Mouse (Mus musculus) right cerebral cortex, adult 2 months (tissue): Measurements from ENCODE around the gene Prdm10.
A peak's percentile ranks its signal among the peaks of the same experiment; 100 is the strongest.

Experiments used
- DNase-seq, 2 experiments: peaks; one replicate each; pipeline ENCODE4 v3.0.0; 2021 to 2022; ENCODE audit warnings: low spot score in 2 of 2

The Prdm10 gene

DNA sequence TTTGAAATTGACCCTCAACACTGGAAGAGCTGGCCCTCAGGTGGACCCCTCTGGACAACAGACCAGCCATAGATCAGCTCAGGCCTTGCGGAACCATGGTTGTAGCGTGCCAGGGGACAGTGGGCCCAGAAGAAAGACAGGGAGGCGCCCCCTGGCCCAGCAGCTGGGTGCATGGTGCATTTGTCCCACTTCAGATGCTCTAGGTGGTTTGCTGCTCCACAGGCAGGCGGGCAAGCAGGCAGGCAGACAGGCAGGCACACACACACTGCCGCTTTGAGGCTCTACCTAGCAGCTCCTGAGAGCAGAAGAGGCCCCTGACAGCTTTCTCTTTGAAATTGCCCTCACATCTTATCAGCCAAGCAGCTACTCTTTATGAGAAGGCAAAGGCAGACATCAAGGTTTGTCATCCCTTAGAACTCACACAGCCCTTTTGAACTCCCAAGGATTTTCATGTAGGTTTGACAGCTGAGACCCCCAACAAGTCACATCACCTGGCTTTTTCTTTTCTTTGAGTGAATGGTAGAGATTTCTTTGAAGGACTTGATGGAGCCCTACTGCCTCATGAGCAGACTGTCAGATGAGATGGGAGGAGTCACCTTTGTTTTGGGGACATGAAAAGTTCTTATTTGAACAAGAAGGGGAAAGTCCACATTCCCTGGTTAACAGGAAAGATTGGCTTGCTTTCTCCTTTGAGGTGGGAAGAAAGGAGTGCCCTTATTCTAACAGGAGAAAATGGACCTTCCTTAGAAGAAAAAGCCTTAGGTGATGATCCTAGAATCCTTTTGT lies 21.4 kb downstream of the Prdm10 start:
- DNase-seq, result no peak

- no peak for DNase-seq
Measured at GRCm38 (mm10) chr9:31304358-31304757, 24.0 kb downstream of the Prdm10 start.

GRCm38 (mm10) chr9:31305117-31305516 lies 24.8 kb downstream of the Prdm10 start:
- DNase-seq, result no peak

GRCm38 (mm10) chr9:31305807-31306206 lies 25.5 kb downstream of the Prdm10 start:
- DNase-seq, result no peak

- DNase-seq, result no peak
Measured at GRCm38 (mm10) chr9:31307232-31307631, 26.9 kb downstream of the Prdm10 start.

DNA sequence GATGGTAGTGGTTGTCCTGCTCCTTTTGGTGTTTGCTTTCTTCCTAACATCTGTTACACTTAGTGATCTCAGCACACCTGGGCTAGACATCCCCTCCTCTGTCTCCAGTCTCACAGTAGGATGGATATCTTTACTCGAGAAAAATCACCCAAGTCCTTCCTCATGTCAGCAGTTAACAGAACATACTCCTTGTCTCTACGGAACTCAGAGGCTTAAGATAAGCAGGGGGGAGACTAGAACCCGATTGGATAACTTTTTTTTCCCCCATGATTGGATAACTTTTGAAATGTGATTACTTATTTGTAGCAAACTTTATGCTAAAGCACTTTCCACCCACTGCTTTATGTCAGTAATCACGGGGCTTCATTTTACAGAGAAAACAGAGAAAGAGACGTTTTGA lies 28.7 kb downstream of the Prdm10 start:
- DNase-seq, result no peak

DNA sequence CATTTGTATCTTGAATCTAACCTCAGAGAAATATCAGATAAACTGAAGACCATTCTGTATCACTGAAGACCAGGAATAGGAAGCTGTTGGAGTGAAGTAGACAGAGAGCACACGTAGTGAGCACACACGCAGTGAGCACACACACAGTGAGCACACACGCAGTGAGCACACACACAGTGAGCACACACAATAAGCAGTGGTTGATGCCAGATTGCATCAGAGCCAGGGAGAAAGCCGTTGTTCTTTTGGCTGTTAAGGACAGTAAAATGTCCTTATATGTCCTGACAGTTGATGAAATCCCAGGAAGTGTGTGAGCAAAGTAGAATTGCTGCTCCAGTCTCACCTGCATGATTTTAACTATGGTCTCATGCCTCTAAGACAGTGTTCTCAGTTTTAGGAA lies 30.3 kb downstream of the Prdm10 start:
- DNase-seq, result no peak

- no peak for DNase-seq
Measured at GRCm38 (mm10) chr9:31313876-31314275, 33.5 kb downstream of the Prdm10 start.

GRCm38 (mm10) chr9:31315983-31316382 lies 35.6 kb downstream of the Prdm10 start:
- DNase-seq, result peak; percentile 23 to 24

DNA sequence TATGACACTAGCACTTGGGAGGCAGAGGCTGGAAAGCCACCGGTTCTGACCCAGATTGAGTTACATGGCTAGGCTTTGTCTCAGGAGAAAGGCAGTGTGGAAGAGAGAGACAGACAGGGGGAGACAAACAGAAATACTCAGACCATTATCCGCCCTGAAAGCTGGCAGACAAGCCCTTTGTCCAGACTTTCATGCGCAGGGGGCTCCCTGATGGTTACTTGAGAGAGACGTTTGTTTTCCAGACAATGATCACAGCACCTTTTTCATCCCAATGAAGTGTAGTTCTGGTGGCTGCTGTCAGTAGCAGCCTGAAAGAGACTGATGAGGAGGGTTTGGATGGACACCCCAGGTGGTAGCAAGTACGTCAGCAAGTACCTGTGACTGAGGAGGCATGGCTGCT lies 38.6 kb downstream of the Prdm10 start:
- no peak for DNase-seq

DNA sequence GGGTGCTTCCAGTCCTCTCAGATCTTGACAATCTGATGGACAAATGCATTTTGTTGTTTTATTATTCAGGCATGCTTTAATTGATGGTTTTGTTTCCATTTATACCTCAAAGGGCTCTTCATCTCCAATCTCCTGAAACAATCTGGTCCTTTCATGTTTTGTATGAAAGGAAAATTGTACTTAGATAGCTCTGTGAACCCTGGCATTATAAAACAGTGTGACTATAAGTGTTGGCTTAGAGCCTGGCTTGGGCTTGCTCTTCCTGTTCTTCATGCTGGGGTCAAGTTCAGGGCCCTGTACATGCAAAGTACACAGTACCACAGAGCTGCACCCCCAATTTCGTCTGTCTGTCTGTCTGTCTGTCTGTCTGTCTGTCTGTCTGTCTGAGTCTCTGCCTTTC lies 40.4 kb downstream of the Prdm10 start:
- DNase-seq, result no peak

GRCm38 (mm10) chr9:31321526-31321925 lies 41.2 kb downstream of the Prdm10 start:
- DNase-seq, result no peak

DNA sequence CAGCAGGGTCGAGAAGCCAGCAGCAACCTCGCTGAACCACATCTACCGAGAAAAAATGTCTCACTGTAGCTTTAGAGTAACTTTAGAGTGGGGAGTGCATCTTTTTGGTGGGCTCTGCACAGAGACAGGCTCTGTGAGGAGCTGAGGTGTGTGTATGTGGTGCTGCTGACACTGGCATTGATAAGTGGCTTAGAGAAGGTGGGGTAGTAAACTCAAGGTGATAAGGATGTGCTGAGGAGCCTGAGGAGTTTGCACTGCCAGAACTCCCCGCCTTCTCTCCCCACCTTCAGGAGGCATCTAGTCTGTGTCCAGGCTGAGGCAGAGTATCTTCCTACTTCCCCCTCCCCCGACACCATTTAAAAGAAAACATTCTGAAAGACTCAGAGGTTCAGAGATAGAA lies 41.8 kb downstream of the Prdm10 start:
- no peak for DNase-seq

DNA sequence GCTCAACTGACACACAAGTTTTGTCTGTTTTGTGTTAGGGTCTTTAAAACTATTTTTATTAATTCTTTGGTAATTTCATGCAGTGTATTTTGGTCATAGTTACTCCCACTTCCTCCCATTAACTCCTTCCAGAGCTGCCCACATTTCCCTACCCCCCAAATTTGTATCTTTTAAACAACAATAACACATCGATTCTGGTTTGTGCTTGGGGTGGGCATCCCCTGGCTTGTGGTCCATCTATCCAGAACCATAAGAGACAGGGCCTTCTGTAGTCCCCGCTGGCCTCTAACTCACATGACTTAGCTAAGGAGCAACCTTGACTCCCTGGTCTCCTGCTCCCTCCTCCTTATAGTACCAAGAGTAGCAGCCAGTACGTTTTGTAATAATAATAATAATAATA lies 50.5 kb downstream of the Prdm10 start:
- DNase-seq, result no peak

GRCm38 (mm10) chr9:31331246-31331645 lies 50.9 kb downstream of the Prdm10 start:
- peak; percentile 81 to 84 for DNase-seq

DNA sequence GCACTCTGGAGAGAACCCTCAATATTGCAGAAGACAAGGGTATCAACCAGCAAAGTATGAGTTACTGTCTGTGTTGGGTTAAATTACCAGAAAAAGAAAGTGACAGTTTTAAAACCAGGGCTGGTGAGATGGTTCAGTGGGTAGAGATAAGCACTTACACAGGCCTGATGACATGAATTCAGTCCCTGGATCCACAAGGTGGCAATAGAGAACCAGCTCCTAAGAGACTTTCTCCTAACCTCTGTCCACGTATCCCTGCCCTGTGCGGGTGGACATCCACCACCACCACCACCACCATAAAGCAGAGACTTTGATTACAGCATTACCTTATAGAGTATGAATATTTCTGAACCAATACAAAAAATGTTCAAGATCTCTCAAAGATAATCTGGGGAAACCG lies 51.6 kb downstream of the Prdm10 start:
- DNase-seq, result no peak

GRCm38 (mm10) chr9:31332826-31333225 lies 52.5 kb downstream of the Prdm10 start:
- no peak for DNase-seq

DNA sequence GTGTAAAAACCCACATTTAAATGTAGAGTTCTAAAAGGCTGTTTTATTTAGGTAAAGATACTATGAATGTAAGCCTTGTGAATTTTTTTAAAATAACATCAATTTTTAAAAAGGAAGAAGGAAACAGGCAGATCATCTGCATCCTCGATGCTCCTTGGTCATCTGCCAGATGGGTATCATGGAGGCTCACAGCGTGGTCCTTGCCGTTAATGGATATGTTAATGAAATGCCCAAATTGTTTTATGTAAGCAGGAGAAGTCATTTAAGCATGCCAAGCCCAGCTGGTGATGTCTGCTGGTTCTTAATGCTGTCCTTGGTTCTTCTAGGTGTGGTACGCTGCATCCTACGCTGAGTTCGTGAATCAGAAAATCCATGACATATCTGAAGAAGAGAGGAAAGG lies 54.7 kb downstream of the Prdm10 start:
- no peak for DNase-seq

DNA sequence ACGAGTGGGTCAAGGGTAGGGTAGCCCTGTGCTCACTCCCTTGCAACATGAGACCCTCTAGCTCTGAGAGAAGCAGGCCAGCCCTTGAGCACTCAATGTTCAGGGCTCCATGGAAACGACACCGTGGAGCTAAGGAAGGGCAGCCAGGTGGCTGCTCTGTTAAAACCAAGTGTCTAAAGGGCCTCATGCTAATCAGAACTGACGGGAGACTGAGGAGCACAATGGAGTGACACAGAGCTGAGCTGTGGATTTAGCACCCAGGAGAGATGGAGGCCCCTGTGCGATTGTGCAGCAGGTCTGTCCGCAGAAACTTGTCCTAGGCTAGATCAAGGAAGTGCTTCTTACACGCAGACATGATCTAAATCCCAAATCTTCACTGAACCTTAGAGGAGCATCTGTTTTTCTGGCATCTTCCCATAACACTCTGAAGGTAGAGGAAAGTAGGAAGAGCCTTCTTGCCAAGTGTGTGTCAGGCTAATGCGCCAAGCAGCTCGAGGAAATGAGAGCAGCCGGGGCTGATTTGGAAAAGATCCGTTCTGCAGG lies 64.0 kb downstream of the Prdm10 start:
- DNase-seq, result peak in 1 of 2 experiments; percentile 8

DNA sequence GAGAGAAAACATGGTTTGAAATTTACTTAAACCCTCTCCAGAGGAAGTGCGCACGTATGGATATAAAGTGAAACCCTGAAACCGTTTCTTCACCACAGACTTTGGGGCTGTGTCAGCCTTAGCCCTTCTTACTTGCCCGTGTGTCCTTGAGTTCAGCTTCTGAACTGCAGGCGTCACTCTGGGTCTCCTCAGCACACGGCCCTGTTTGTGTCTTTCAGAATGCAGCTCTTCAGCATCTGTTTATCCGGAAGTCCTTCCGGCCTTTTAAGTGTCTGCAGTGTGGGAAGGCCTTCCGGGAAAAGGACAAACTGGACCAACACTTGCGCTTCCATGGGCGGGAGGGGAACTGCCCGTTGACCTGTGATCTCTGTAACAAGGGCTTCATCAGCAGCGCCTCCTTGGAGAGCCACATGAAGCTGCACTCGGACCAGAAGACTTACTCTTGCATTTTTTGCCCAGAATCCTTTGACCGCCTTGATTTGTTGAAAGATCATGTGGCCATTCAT lies 66.3 kb downstream of the Prdm10 start:
- DNase-seq, result no peak

DNA sequence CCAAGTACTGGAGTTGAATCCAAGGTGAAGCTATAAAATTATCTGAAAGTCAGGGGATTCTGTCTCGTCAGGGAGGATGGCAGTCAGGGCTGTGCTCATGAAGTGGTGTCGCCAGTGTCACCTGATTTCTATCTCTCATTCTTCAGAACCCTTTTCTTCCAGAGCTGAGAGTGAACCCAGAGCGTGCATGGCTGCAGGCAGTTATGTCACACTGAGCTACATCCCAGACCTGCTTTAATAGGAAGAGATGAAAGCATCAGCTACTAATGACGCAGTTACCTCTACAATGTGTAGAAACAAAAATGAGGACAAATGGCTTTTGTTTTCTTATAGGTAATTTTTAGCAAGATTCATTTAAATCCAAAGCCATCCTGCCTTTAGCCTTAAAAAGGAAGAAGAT lies 68.1 kb downstream of the Prdm10 start:
- DNase-seq, result no peak

DNA sequence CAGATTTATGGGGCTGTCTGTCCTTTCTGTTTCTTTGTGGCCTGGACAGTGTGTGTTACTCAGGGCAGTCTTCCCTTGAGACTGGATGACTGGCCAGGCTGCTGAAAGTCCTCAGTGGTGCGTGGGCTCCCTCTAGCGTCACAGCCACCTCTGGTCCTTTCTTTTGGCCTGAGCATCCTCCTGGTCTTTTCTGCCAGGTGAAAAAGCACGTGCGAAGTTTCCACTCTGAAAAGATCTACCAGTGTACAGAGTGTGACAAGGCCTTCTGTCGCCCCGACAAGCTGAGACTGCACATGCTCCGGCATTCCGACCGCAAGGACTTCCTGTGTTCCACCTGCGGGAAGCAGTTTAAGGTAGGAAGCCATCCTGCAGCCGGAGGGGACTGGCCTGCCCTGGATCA lies 68.6 kb downstream of the Prdm10 start:
- peak; percentile 71 to 82 for DNase-seq

DNA sequence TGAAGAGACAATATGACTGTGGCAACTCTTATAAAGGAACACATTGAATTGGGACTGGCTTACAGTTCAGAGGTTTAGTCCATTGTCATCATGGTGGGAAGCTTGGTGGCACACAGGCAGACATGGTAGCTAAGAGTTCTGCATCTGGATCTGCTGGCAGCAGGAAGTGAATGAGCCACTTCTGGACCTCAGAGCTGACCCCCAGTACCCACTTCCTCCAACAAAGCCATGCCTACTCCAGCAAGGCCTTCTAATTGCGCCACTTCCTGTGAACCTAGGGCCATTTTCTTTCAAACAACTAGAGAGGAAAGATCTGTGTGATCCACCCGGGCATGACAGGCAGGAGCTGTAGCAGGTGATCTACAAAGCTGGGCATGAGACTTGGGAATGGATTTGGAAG lies 72.4 kb downstream of the Prdm10 start:
- no peak for DNase-seq

DNA sequence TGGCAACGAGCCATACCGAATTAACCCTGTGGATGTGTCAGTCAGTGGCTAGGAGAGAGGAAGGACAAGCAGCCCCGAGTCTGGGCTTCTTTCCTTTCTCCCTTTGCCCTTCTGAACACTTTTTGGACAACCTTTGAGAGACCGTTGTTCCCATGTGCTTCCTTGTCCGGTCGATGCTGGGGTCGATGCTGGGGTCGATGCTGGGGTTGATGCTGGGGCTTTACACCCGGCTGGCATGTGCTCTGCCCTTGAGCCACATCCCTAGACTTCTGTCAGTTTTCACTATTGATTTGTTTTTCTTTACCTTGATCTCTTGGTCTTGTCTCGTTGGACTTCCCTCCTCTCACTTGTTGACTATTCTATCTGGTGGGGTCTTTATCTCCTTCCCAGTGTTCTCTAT lies 73.2 kb downstream of the Prdm10 start:
- no peak for DNase-seq
